Mouse (Mus musculus): ENCODE data around the gene Syt3. TPM values are rescaled to one million over a fixed set of nuclear protein-coding genes. Genes with fewer than 3 reads are reported as not detected.
A peak's percentile ranks its signal among the peaks of the same experiment; 100 is the strongest.

Gene Syt3
- polyA plus RNA-seq, 1 experiment from 2014 or later = 3.2 TPM

GRCm38 (mm10) chr7:44359908-44360672, 23.8 kb upstream of the Syt3 start:
- Histone ChIP-seq H3K4me2 (peak overlapping the region; percentile 92), H3K4me1 (peaks cover 38% of the 10 kb centered on the region), H3K36me3 (no peaks in the 10 kb centered on the region), H3K27me3 (peaks cover 86% of the 10 kb centered on the region), H3K9me3 (no peaks in the 10 kb centered on the region), H3K4me3 (peak overlapping the region; percentile 50), H3K9ac (no peak overlapping the region), H3K27ac (no peak overlapping the region)
- under 1% methylated on average over 54 of the region's 54 CpGs for WGBS
- peak; percentile 41 for ATAC-seq (ENCODE audit: insufficient number of reproducible peaks, low FRiP score, low TSS enrichment, low read depth)

- no peak for ATAC-seq (ENCODE audit: insufficient number of reproducible peaks, low FRiP score, low TSS enrichment, low read depth)
- Histone ChIP-seq H3K27ac (no peak overlapping the region), H3K9ac (no peak overlapping the region), H3K9me3 (no peaks in the 10 kb centered on the region), H3K4me3 (peak overlapping the region; percentile 50), H3K4me1 (peaks cover 38% of the 10 kb centered on the region), H3K27me3 (peaks cover 84% of the 10 kb centered on the region), H3K4me2 (peak overlapping the region; percentile 92), H3K36me3 (no peaks in the 10 kb centered on the region)
- WGBS = 10% methylated on average over 21 of the region's 21 CpGs
Measured at GRCm38 (mm10) chr7:44360792-44361301, 23.1 kb upstream of the Syt3 start.

GRCm38 (mm10) chr7:44372678-44373077, 11.2 kb upstream of the Syt3 start:
- ATAC-seq (ENCODE audit: insufficient number of reproducible peaks, low FRiP score, low TSS enrichment, low read depth) = no peak
- H3K36me3 ChIP-seq = no peaks in the 10 kb centered on the region
- WGBS = 88% methylated on average over 8 of the region's 8 CpGs
- no peak overlapping the region for H3K4me2 ChIP-seq
- H3K9ac ChIP-seq = no peak overlapping the region
- no peak overlapping the region for H3K27ac ChIP-seq
- H3K9me3 ChIP-seq = no peaks in the 10 kb centered on the region
- H3K27me3 ChIP-seq = no peaks in the 10 kb centered on the region
- no peak overlapping the region for H3K4me3 ChIP-seq
- peaks cover 12% of the 10 kb centered on the region for H3K4me1 ChIP-seq

GRCm38 (mm10) chr7:44373460-44373859, 10.4 kb upstream of the Syt3 start:
- H3K9ac ChIP-seq = 0 out of 2 replicates have a peak overlapping the region, but pooled peaks have one; percentile 50
- peak overlapping the region; percentile 61 for H3K4me3 ChIP-seq
- 11% methylated on average over 7 of the region's 7 CpGs for WGBS
- H3K9me3 ChIP-seq = no peaks in the 10 kb centered on the region
- H3K4me1 ChIP-seq = peaks cover 12% of the 10 kb centered on the region
- peak overlapping the region; percentile 89 for H3K4me2 ChIP-seq
- H3K27ac ChIP-seq = no peak overlapping the region
- ATAC-seq (ENCODE audit: insufficient number of reproducible peaks, low FRiP score, low TSS enrichment, low read depth) = no peak
- H3K36me3 ChIP-seq = no peaks in the 10 kb centered on the region
- no peaks in the 10 kb centered on the region for H3K27me3 ChIP-seq

- peaks cover 12% of the 10 kb centered on the region for H3K4me1 ChIP-seq
- H3K27ac ChIP-seq = peak overlapping the region; percentile 52; the same call in 1 of the 2 replicates
- under 1% methylated on average over 19 of the region's 19 CpGs for WGBS
Measured at GRCm38 (mm10) chr7:44373889-44374652, 9.8 kb upstream of the Syt3 start.

GRCm38 (mm10) chr7:44374756-44375155, 9.1 kb upstream of the Syt3 start:
- no peaks in the 10 kb centered on the region for H3K36me3 ChIP-seq
- H3K27me3 ChIP-seq = no peaks in the 10 kb centered on the region
- no peaks in the 10 kb centered on the region for H3K9me3 ChIP-seq
- ATAC-seq (ENCODE audit: insufficient number of reproducible peaks, low FRiP score, low TSS enrichment, low read depth) = no peak
- peak overlapping the region; percentile 61 for H3K4me3 ChIP-seq
- WGBS = 3% methylated on average over 5 of the region's 5 CpGs
- H3K4me2 ChIP-seq = peak overlapping the region; percentile 89
- H3K27ac ChIP-seq = peak overlapping the region; percentile 52; the same call in 1 of the 2 replicates
- no peak overlapping the region; the same call in 1 of the 2 replicates for H3K9ac ChIP-seq
- peaks cover 12% of the 10 kb centered on the region for H3K4me1 ChIP-seq

More at GRCm38 (mm10) chr7:44373889-44374652, 9.8 kb upstream of the Syt3 start:
- Histone ChIP-seq H3K27me3 (no peaks in the 10 kb centered on the region), H3K9me3 (no peaks in the 10 kb centered on the region), H3K9ac (peak overlapping the region; percentile 50; the same call in 1 of the 2 replicates), H3K4me3 (peak overlapping the region; percentile 61), H3K36me3 (no peaks in the 10 kb centered on the region), H3K4me2 (peak overlapping the region; percentile 89)
- ATAC-seq (ENCODE audit: insufficient number of reproducible peaks, low FRiP score, low TSS enrichment, low read depth) = peak; percentile 91

- 0 out of 2 replicates have a peak overlapping the region, but pooled peaks have one; percentile 61 for H3K4me3 ChIP-seq
- H3K27me3 ChIP-seq = no peaks in the 10 kb centered on the region
- H3K4me1 ChIP-seq = peaks cover 12% of the 10 kb centered on the region
- no peak overlapping the region for H3K9ac ChIP-seq
- H3K4me2 ChIP-seq = no peak overlapping the region
- no peaks in the 10 kb centered on the region for H3K9me3 ChIP-seq
- no peak for ATAC-seq (ENCODE audit: insufficient number of reproducible peaks, low FRiP score, low TSS enrichment, low read depth)
- 11% methylated on average over 10 of the region's 10 CpGs for WGBS
- H3K27ac ChIP-seq = no peak overlapping the region
- H3K36me3 ChIP-seq = no peaks in the 10 kb centered on the region
Measured at GRCm38 (mm10) chr7:44375207-44375606, 8.7 kb upstream of the Syt3 start.

GRCm38 (mm10) chr7:44375793-44376192, 8.1 kb upstream of the Syt3 start:
- Histone ChIP-seq H3K4me1 (peaks cover 12% of the 10 kb centered on the region), H3K4me2 (no peak overlapping the region), H3K9ac (no peak overlapping the region), H3K27me3 (no peaks in the 10 kb centered on the region), H3K4me3 (no peak overlapping the region), H3K9me3 (no peaks in the 10 kb centered on the region), H3K36me3 (no peaks in the 10 kb centered on the region), H3K27ac (no peak overlapping the region)
- no peak for ATAC-seq (ENCODE audit: insufficient number of reproducible peaks, low FRiP score, low TSS enrichment, low read depth)
- WGBS = 57% methylated on average over 3 of the region's 3 CpGs

- H3K4me1 ChIP-seq = peaks cover 11% of the 10 kb centered on the region
- H3K9me3 ChIP-seq = no peaks in the 10 kb centered on the region
- H3K27ac ChIP-seq = no peak overlapping the region
- WGBS = 38% methylated on average over 4 of the region's 4 CpGs
- no peak overlapping the region for H3K9ac ChIP-seq
- no peak for ATAC-seq (ENCODE audit: insufficient number of reproducible peaks, low FRiP score, low TSS enrichment, low read depth)
- H3K36me3 ChIP-seq = no peaks in the 10 kb centered on the region
- peaks cover 6% of the 10 kb centered on the region; the same call in 1 of the 2 replicates for H3K27me3 ChIP-seq
- H3K4me3 ChIP-seq = no peak overlapping the region
- H3K4me2 ChIP-seq = no peak overlapping the region
Measured at GRCm38 (mm10) chr7:44378290-44378689, 5.6 kb upstream of the Syt3 start.

- Histone ChIP-seq H3K9me3 (no peaks in the 10 kb centered on the region), H3K36me3 (no peaks in the 10 kb centered on the region), H3K9ac (no peak overlapping the region), H3K27me3 (peaks cover 28% of the 10 kb centered on the region), H3K4me3 (no peak overlapping the region), H3K4me2 (no peak overlapping the region), H3K27ac (no peak overlapping the region), H3K4me1 (peaks cover 10% of the 10 kb centered on the region)
- 74% methylated on average over 12 of the region's 12 CpGs for WGBS
- no peak for ATAC-seq (ENCODE audit: insufficient number of reproducible peaks, low FRiP score, low TSS enrichment, low read depth)
Measured at GRCm38 (mm10) chr7:44382541-44382940, 1.4 kb upstream of the Syt3 start.

- Histone ChIP-seq H3K9ac (peak overlapping the region; percentile 35), H3K27me3 (peaks cover 28% of the 10 kb centered on the region), H3K9me3 (no peaks in the 10 kb centered on the region), H3K27ac (no peak overlapping the region), H3K4me1 (peaks cover 10% of the 10 kb centered on the region), H3K4me2 (peak overlapping the region; percentile 93), H3K36me3 (no peaks in the 10 kb centered on the region), H3K4me3 (peak overlapping the region; percentile 51)
- 0% methylated on average over 17 of the region's 17 CpGs for WGBS
- peak; percentile 20; the same call in 1 of the 2 replicates for ATAC-seq (ENCODE audit: insufficient number of reproducible peaks, low FRiP score, low TSS enrichment, low read depth)
Measured at GRCm38 (mm10) chr7:44384716-44385059, 786 bp downstream of the Syt3 start.

- ATAC-seq (ENCODE audit: insufficient number of reproducible peaks, low FRiP score, low TSS enrichment, low read depth) = no peak
- Histone ChIP-seq H3K27me3 (peaks cover 34% of the 10 kb centered on the region), H3K4me2 (peak within 1 kb of the TSS; percentile 93), H3K36me3 (no peaks in the 10 kb centered on the region), H3K27ac (no peak within 1 kb of the TSS), H3K4me1 (peaks cover 10% of the 10 kb centered on the region), H3K9ac (peak within 1 kb of the TSS; percentile 35), H3K9me3 (no peaks in the 10 kb centered on the region), H3K4me3 (peak within 1 kb of the TSS; percentile 51)
- WGBS = 72% methylated on average over 12 of the region's 12 CpGs
Measured at GRCm38 (mm10) chr7:44385720-44386119, 1.8 kb downstream of the Syt3 start, which contains the start of gene 1700008O03Rik. Gene 1700008O03Rik (minus strand): TSS chr7:44385820.
